Mouse (Mus musculus) CH12.LX (cell line): ENCODE measurements around the gene Psmd11. TPM values are rescaled to one million over a fixed set of nuclear protein-coding genes. Genes with fewer than 3 reads are reported as not detected.
A peak's percentile ranks its signal among the peaks of the same experiment; 100 is the strongest.

ENCODE experiments used
- DNase-seq: peaks from one replicate; pipeline ENCODE4 v3.0.0-alpha.2; 2013; ENCODE audit errors: extremely low read depth
- H3K27ac ChIP-seq: 2 replicates; pipeline ENCODE4 v1.5.1; 2012; ENCODE audit warnings: low read depth, mild to moderate bottlenecking, control low read depth, moderate library complexity; ENCODE audit not compliant: insufficient read depth
- H3K27me3 ChIP-seq: replicated peaks from 2 replicates; pipeline ENCODE3; 2012; ENCODE audit warnings: inconsistent platforms
- H3K36me3 ChIP-seq, 2 experiments: replicated peaks in 1 of 2; 2 replicates each; pipeline versions ENCODE3 to v1.6.1; 2012; ENCODE audit warnings: inconsistent platforms in 1 of 2, low read length in 1 of 2, mild to moderate bottlenecking in 1 of 2, mixed read lengths in 1 of 2, moderate library complexity in 1 of 2; ENCODE audit not compliant: control insufficient read depth in 1 of 2, insufficient read depth in 1 of 2
- H3K4me1 ChIP-seq, 2 experiments: 2 replicates each; pipeline ENCODE4 v1.6.1; 2012; ENCODE audit warnings: inconsistent platforms in 1 of 2, moderate library complexity in 1 of 2; ENCODE audit not compliant: insufficient read depth in 2 of 2, control insufficient read depth in 1 of 2
- H3K4me2 ChIP-seq: 2 replicates; pipeline ENCODE4 v1.6.1; 2012; ENCODE audit warnings: low read depth, mild to moderate bottlenecking, control low read depth; ENCODE audit not compliant: poor library complexity, insufficient read depth, severe bottlenecking
- H3K4me3 ChIP-seq, 3 experiments: fragments of 150-350 bp in 1 of 3; sonication (generic) in 1 of 3; replicated peaks in 1 of 3; 2 replicates each; pipeline versions ENCODE3 to v1.5.1; 2011 to 2012; ENCODE audit warnings: low read depth in 2 of 3, low read length in 2 of 3, mild to moderate bottlenecking in 2 of 3, moderate library complexity in 2 of 3, control low read depth in 1 of 3, improper control_type of control experiment in 1 of 3, inconsistent platforms in 1 of 3, mixed read lengths in 1 of 3; ENCODE audit not compliant: poor library complexity in 1 of 3
- H3K79me2 ChIP-seq: replicated peaks from 2 replicates; pipeline ENCODE4 v1.6.1; 2012; ENCODE audit warnings: mild to moderate bottlenecking, moderate library complexity; ENCODE audit not compliant: control insufficient read depth, poor library complexity, insufficient read depth, severe bottlenecking; ENCODE audit errors: extremely low read depth
- H3K9ac ChIP-seq: 2 replicates; pipeline ENCODE4 v1.6.1; 2012; ENCODE audit warnings: low read depth, mild to moderate bottlenecking, control low read depth, moderate library complexity; ENCODE audit not compliant: insufficient read depth
- H3K9me3 ChIP-seq: replicated peaks from 2 replicates; pipeline ENCODE3; 2012; ENCODE audit warnings: low read length, inconsistent platforms, mixed read lengths
- BHLHE40 ChIP-seq: IDR thresholded peaks from 2 replicates; pipeline ENCODE4 v1.6.1; 2011; ENCODE audit warnings: mild to moderate bottlenecking, low read depth, low read length, improper control_type of control experiment
- CHD1 ChIP-seq: IDR thresholded peaks from 2 replicates; pipeline ENCODE4 v1.6.1; 2012; ENCODE audit warnings: low read depth, low read length, improper control_type of control experiment, inconsistent platforms
- CTCF ChIP-seq, 2 experiments: IDR thresholded peaks in 1 of 2; conservative IDR thresholded peaks in 1 of 2; 2 replicates each; pipeline ENCODE4 v1.5.1; 2011 to 2012; ENCODE audit warnings: low read depth in 2 of 2, low read length in 2 of 2, improper control_type of control experiment in 1 of 2, inconsistent platforms in 1 of 2, mild to moderate bottlenecking in 1 of 2, moderate library complexity in 1 of 2
- E2F4 ChIP-seq: IDR thresholded peaks from 2 replicates; pipeline ENCODE4 v1.6.1; 2011; ENCODE audit warnings: low read depth, low read length, improper control_type of control experiment; ENCODE audit not compliant: insufficient replicate concordance
- ELF1 ChIP-seq: IDR thresholded peaks from 2 replicates; pipeline ENCODE4 v1.6.1; 2014; ENCODE audit warnings: low read depth, mild to moderate bottlenecking, inconsistent platforms, low read length, improper control_type of control experiment
- EP300 ChIP-seq: IDR thresholded peaks from 2 replicates; pipeline ENCODE4 v1.6.1; 2011; ENCODE audit warnings: low read length, improper control_type of control experiment
- ETS1 ChIP-seq: conservative IDR thresholded peaks from 2 replicates; pipeline ENCODE4 v1.6.1; 2012; ENCODE audit warnings: low read depth, mild to moderate bottlenecking, inconsistent platforms, low read length, improper control_type of control experiment, moderate library complexity
- GABPA ChIP-seq: IDR thresholded peaks from 2 replicates; pipeline ENCODE4 v1.6.1; 2012; ENCODE audit warnings: low read depth, low read length, improper control_type of control experiment, inconsistent platforms; ENCODE audit not compliant: insufficient replicate concordance
- IRF4 ChIP-seq: IDR thresholded peaks from 2 replicates; pipeline ENCODE4 v1.6.1; 2014; ENCODE audit warnings: low read depth, mild to moderate bottlenecking, inconsistent platforms, low read length, improper control_type of control experiment
- JUN ChIP-seq: IDR thresholded peaks from 2 replicates; pipeline ENCODE4 v1.6.1; 2011; ENCODE audit warnings: low read depth, mild to moderate bottlenecking, low read length, improper control_type of control experiment, moderate library complexity; ENCODE audit not compliant: insufficient read depth
- KAT2A ChIP-seq: IDR thresholded peaks from 2 replicates; pipeline ENCODE4 v1.6.1; 2012; ENCODE audit warnings: low read length, improper control_type of control experiment, inconsistent platforms; ENCODE audit not compliant: insufficient replicate concordance
- MAFK ChIP-seq: IDR thresholded peaks from 2 replicates; pipeline ENCODE4 v1.6.1; 2011; ENCODE audit warnings: low read length, improper control_type of control experiment; ENCODE audit not compliant: insufficient replicate concordance
- MAX ChIP-seq: IDR thresholded peaks from 2 replicates; pipeline ENCODE4 v1.6.1; 2011; ENCODE audit warnings: low read length, improper control_type of control experiment
- MEF2A ChIP-seq: IDR thresholded peaks from 2 replicates; pipeline ENCODE4 v1.6.1; 2014; ENCODE audit warnings: low read depth, mild to moderate bottlenecking, inconsistent platforms, low read length, improper control_type of control experiment, borderline replicate concordance
- MXI1 ChIP-seq: IDR thresholded peaks from 2 replicates; pipeline ENCODE4 v1.6.1; 2011; ENCODE audit warnings: mild to moderate bottlenecking, low read depth, low read length, improper control_type of control experiment
- MYC ChIP-seq: IDR thresholded peaks from 2 replicates; pipeline ENCODE4 v1.6.1; 2011; ENCODE audit warnings: low read depth, mild to moderate bottlenecking, improper control_type of control experiment, low read length
- NELFE ChIP-seq: IDR thresholded peaks from 2 replicates; pipeline ENCODE4 v1.6.1; 2011; ENCODE audit warnings: low read depth, low read length, improper control_type of control experiment
- NRF1 ChIP-seq: IDR thresholded peaks from 2 replicates; pipeline ENCODE4 v1.6.1; 2014; ENCODE audit warnings: low read depth, mild to moderate bottlenecking, inconsistent platforms, low read length, improper control_type of control experiment, moderate library complexity
- PAX5 ChIP-seq: IDR thresholded peaks from 2 replicates; pipeline ENCODE4 v1.6.1; 2012; ENCODE audit warnings: low read length, inconsistent platforms, mixed read lengths
- POLR2AphosphoS2 ChIP-seq: IDR thresholded peaks from 2 replicates; pipeline ENCODE4 v1.6.1; 2011; ENCODE audit warnings: low read depth, low read length, improper control_type of control experiment
- RAD21 ChIP-seq: IDR thresholded peaks from 2 replicates; pipeline ENCODE4 v1.6.1; 2011; ENCODE audit warnings: low read depth, mild to moderate bottlenecking, low read length, improper control_type of control experiment, moderate library complexity
- SIN3A ChIP-seq: IDR thresholded peaks from 2 replicates; pipeline ENCODE4 v1.6.1; 2012; ENCODE audit warnings: low read length, improper control_type of control experiment, inconsistent platforms
- SMC3 ChIP-seq: IDR thresholded peaks from 2 replicates; pipeline ENCODE4 v1.6.1; 2011; ENCODE audit warnings: low read depth, low read length, improper control_type of control experiment
- TBP ChIP-seq: conservative IDR thresholded peaks from 2 replicates; pipeline ENCODE4 v1.6.1; 2011; ENCODE audit warnings: low read depth, low read length, improper control_type of control experiment
- TCF12 ChIP-seq: IDR thresholded peaks from 2 replicates; pipeline ENCODE4 v1.6.1; 2014; ENCODE audit warnings: low read depth, mild to moderate bottlenecking, inconsistent platforms, low read length, improper control_type of control experiment
- UBTF ChIP-seq: IDR thresholded peaks from 2 replicates; pipeline ENCODE4 v1.6.1; 2012; ENCODE audit warnings: low read depth, mild to moderate bottlenecking, inconsistent platforms, low read length, improper control_type of control experiment, moderate library complexity
- USF1 ChIP-seq: IDR thresholded peaks from 2 replicates; pipeline ENCODE4 v1.6.1; 2014; ENCODE audit warnings: low read depth, mild to moderate bottlenecking, inconsistent platforms, low read length, improper control_type of control experiment
- USF2 ChIP-seq: conservative IDR thresholded peaks from 2 replicates; pipeline ENCODE4 v1.6.1; 2011; ENCODE audit warnings: low read depth, low read length, improper control_type of control experiment
- ZC3H11A ChIP-seq: IDR thresholded peaks from 2 replicates; pipeline ENCODE4 v1.6.1; 2012; ENCODE audit warnings: low read depth, mild to moderate bottlenecking, inconsistent platforms, low read length, improper control_type of control experiment
- ZKSCAN1 ChIP-seq: IDR thresholded peaks from 2 replicates; pipeline ENCODE4 v1.6.1; 2012; ENCODE audit warnings: low read depth, inconsistent platforms, low read length, improper control_type of control experiment, borderline replicate concordance
- ZNF384 ChIP-seq: IDR thresholded peaks from 2 replicates; pipeline ENCODE4 v1.6.1; 2012; ENCODE audit warnings: low read depth, low read length, improper control_type of control experiment, inconsistent platforms
- dilution Hi-C: fragments of 300-500 bp; cut with MboI; formaldehyde crosslinking; loops from 2 replicates; pipeline ENCODE4 v1.14.3; 2020; ENCODE audit warnings: low sequenced_read_pairs; ENCODE audit not compliant: extremely low pct_unique_long_range_greater_than_20kb, extremely low pct_ligation_motif_present
- in situ Hi-C: fragments of 300-500 bp; cut with MboI; formaldehyde crosslinking; loops from 3 replicates; pipeline ENCODE4 v1.14.3; 2019; ENCODE audit warnings: low sequenced_read_pairs, low pct_ligation_motif_present, low pct_unique_long_range_greater_than_20kb, mixed read lengths
- polyA plus RNA-seq: library from polyadenylated mRNA; unstranded; fragments of >175 nt; gene quantifications from 2 replicates; pipeline ENCODE4 v1.2.1, GENCODE M21; 2012; ENCODE audit warnings: low read depth; ENCODE audit not compliant: insufficient read length
- total RNA-seq, 2 experiments: library from RNA; depleted of rRNA; stranded (reverse); fragments of 300-350 nt in 1 of 2; fragments of >200 nt in 1 of 2; gene quantifications; 2 replicates each; pipeline ENCODE4 v1.2.3; 2012 to 2014

Gene Psmd11
- total and polyA plus RNA-seq, 3 experiments = 116 to 191 (median 141) TPM

GRCm38 (mm10) chr11:80513796-80514195 lies 85.4 kb downstream of the Psmd11 start:
- DNase-seq = no peak
- peak overlapping the region; percentile 65; the same call in 1 of the 2 replicates for H3K27ac ChIP-seq
- TF ChIP-seq KAT2A = no peak
- no peak for TF ChIP-seq ELF1
- no peak for TF ChIP-seq MXI1
- no peak for TF ChIP-seq ZC3H11A
- TF ChIP-seq MEF2A = peak; percentile 90
- TF ChIP-seq MAFK = no peak
- TF ChIP-seq BHLHE40 = no peak
- no peak for TF ChIP-seq NRF1
- no peak for TF ChIP-seq CHD1
- no peak for TF ChIP-seq PAX5
- TF ChIP-seq RAD21 = no peak
- no peak for TF ChIP-seq POLR2AphosphoS2
- peak; percentile 56; the same call in 1 of the 2 replicates for TF ChIP-seq ETS1
- TF ChIP-seq SMC3 = no peak
- TF ChIP-seq IRF4 = peak; percentile 47; the same call in 1 of the 2 replicates
- TF ChIP-seq NELFE = no peak
- no peak for TF ChIP-seq EP300
- TF ChIP-seq GABPA = no peak
- TF ChIP-seq TCF12 = no peak; the same call in 1 of the 2 replicates
- no peaks in the 10 kb centered on the region for H3K79me2 ChIP-seq
- peak overlapping the region; percentile 89 for H3K4me2 ChIP-seq
- H3K27me3 ChIP-seq = no peaks in the 10 kb centered on the region
- H3K4me3 ChIP-seq = no peak overlapping the region
- peaks cover 27 to 74% of the 10 kb centered on the region in 2 experiments for H3K4me1 ChIP-seq
- H3K9ac ChIP-seq = no peak overlapping the region; the same call in 1 of the 2 replicates
- peaks cover 0 to 6% of the 10 kb centered on the region in 2 experiments for H3K36me3 ChIP-seq
- in situ Hi-C loops = no loop called here
- dilution Hi-C loops = no loop called here
- H3K9me3 ChIP-seq = peaks cover 12% of the 10 kb centered on the region

DNA sequence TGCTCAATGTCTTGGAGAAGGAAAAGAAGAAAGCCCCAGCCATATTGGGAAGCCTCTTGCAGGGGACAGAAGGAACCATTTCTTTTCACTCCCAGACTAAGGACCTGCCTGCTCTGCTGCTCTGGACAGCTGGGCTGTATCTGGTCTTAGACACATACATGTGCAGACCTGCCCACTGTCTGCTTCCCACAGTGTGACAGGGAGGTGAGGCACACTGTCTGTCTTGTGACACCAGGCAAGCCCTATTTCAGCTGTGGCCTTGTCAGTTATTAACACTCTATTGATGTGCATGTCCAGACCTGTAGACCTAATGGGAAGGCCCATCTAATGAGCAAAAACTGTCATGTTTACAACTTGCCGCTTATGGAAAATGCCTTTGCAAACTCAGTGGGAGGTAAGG lies 86.9 kb downstream of the Psmd11 start:
- Histone ChIP-seq H3K4me1 (peaks cover 23 to 58% of the 10 kb centered on the region in 2 experiments), H3K4me3 (no peak overlapping the region), H3K4me2 (0 out of 2 replicates have a peak overlapping the region, but pooled peaks have one; percentile 42), H3K36me3 (peaks cover 0 to 6% of the 10 kb centered on the region in 2 experiments), H3K9me3 (peaks cover 12% of the 10 kb centered on the region), H3K9ac (peak overlapping the region; percentile 29; the same call in 1 of the 2 replicates), H3K27ac (peak overlapping the region; percentile 55), H3K27me3 (no peaks in the 10 kb centered on the region), H3K79me2 (no peaks in the 10 kb centered on the region)
- no peak for DNase-seq
- dilution Hi-C loops (no loop called here), in situ Hi-C loops (no loop called here)
- TF ChIP-seq BHLHE40 (peak; percentile 98), ELF1 (0 out of 2 replicates have a peak, but pooled peaks have one; percentile 48), JUN (peak; percentile 9; the same call in 1 of the 2 replicates), ZNF384 (no peak; the same call in 1 of the 2 replicates), MAX (peak; percentile 65), GABPA (no peak), SIN3A (peak; percentile 74), CHD1 (peak; percentile 99), MEF2A (peak; percentile 92), MYC (peak; percentile 45; the same call in 1 of the 2 replicates), EP300 (peak; percentile 74), USF1 (no peak), E2F4 (no peak), RAD21 (no peak), CTCF (conservative IDR thresholded peaks at IDR 0.05 in 1 of 2, IDR thresholded peaks at IDR 0.05 in 1 of 2; ENCODE audit: low read depth in 2 of 2, low read length in 2 of 2) (no peak), NRF1 (peak; percentile 42; the same call in 1 of the 2 replicates), MAFK (no peak), ZKSCAN1 (no peak), PAX5 (no peak), TCF12 (peak; percentile 90), TBP (no peak), SMC3 (peak; percentile 20), UBTF (no peak), USF2 (no peak)
